Mouse (Mus musculus) ES-E14 (cell line): ENCODE measurements at regions not wholly inside any gene's neighbourhood (a gene's known extent, or its start where the extent isn't known, plus 50 kb on each side); places are given as distances from the start of the nearest gene placed in this dataset.

Experiments
- HCFC1 ChIP-seq: IDR thresholded peaks from 2 replicates; pipeline ENCODE4 v1.6.1; 2012; ENCODE audit warnings: low read length, inconsistent platforms, borderline replicate concordance; ENCODE audit not compliant: insufficient read depth
- MAFK ChIP-seq: IDR thresholded peaks from 2 replicates; pipeline ENCODE4 v1.6.1; 2014; ENCODE audit warnings: mild to moderate bottlenecking, low read depth, low read length, inconsistent platforms; ENCODE audit not compliant: insufficient read depth
- ZC3H11A ChIP-seq: IDR thresholded peaks from 2 replicates; pipeline ENCODE4 v1.6.1; 2012; ENCODE audit warnings: low read depth, mild to moderate bottlenecking, inconsistent platforms, low read length, borderline replicate concordance
- ZNF384 ChIP-seq: IDR thresholded peaks from 2 replicates; pipeline ENCODE4 v1.6.1; 2012; ENCODE audit warnings: low read depth, low read length, inconsistent platforms

- TF ChIP-seq ZC3H11A (peak; percentile 38; the same call in 1 of the 2 replicates), MAFK (no peak), ZNF384 (no peak), HCFC1 (no peak)
These were observed 94.7 kb upstream of the Irf2bp2 start for GRCm38 (mm10) chr8:126688450-126688849.
